Mouse (Mus musculus): ENCODE measurements around the gene Cth. TPM values are rescaled to one million over a fixed set of nuclear protein-coding genes. Genes with fewer than 3 reads are reported as not detected.
"Not testable (repeated sequence)": the region's sequence is repeated elsewhere in the genome, so short reads cannot be mapped to it uniquely, and the experiment has no call there.

Cth gene
- total RNA-seq (2021), result 10 to 100 TPM; 12.4 to 15.0 TPM
- long read RNA-seq, experiment 1, transcript Cth-201 (12 exons, 1,815 nt), result major isoform, 18 of 21 reads
- long read RNA-seq, experiment 1, partial matches to known transcripts, result 1 of 21 reads
- long read RNA-seq, experiment 1, other reads (novel, unspliced or antisense), result 2 of 21 reads
- long read RNA-seq, experiment 2, transcript Cth-201 (12 exons, 1,815 nt), result major isoform, 17 of 18 reads
- long read RNA-seq, experiment 2, partial matches to known transcripts, result 0 of 18 reads
- long read RNA-seq, experiment 2, other reads (novel, unspliced or antisense), result 1 of 18 reads

- peak; percentile 67 to 73 for DNase-seq (ENCODE audit: low spot score in 2 of 2)
Observed at GRCm38 (mm10) chr3:157924692-157925328, at the start of gene Cth. Gene Cth, minus strand, starts transcription at chr3:157925077.

GRCm38 (mm10) chr3:157973236-157973635 is 48.4 kb upstream of the Cth start:
- DNase-seq (ENCODE audit: low spot score in 2 of 2), result no peak

- no peak for DNase-seq (ENCODE audit: low spot score in 2 of 2)
Observed at GRCm38 (mm10) chr3:157971151-157971550, 46.3 kb upstream of the Cth start.

DNA sequence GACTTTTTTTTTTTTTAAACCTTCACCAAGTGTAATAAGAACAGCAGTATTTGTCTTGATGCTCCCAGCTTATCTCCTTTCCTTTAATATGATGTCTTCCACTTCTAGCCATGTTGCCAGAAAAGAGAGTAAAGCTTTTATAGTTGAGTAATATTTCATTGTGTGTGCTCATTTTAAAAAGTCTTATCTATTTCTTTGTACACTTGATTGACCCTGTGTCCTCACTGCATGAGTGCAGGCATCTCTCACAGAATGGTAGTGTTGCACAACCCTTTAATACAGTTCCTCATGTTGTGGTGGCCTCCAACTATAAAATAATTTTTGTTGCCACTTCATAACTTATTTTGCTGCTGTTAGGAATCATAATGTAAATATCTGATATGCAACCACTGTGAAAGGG is 32.4 kb upstream of the Cth start:
- no peak for DNase-seq (ENCODE audit: low spot score in 2 of 2)

DNA sequence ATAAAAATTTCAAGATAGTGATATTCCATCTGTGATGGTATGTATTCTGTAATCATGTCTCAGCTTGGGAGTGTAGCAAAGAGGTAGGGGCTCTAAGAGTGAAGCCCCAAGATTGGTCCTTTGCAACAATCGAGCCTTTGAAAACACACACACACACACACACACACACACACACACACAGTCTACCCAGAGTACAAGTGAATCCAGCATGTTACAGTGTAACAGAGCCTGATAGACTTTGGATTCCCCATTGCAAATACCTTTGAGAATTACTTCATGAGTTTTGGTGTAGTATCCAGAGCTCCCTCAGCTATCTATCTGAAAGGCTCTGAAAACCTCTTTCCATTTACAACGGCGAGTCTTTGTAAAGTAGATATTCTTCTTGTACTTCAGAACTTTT is 31.3 kb upstream of the Cth start:
- no peak for DNase-seq (ENCODE audit: low spot score in 2 of 2)

- no peak for DNase-seq (ENCODE audit: low spot score in 2 of 2)
Observed at GRCm38 (mm10) chr3:157955466-157955865, 30.6 kb upstream of the Cth start.

GRCm38 (mm10) chr3:157952716-157953115 is 27.8 kb upstream of the Cth start:
- no peak for DNase-seq (ENCODE audit: low spot score in 2 of 2)

GRCm38 (mm10) chr3:157947383-157948280 is 22.8 kb upstream of the Cth start:
- peak; percentile 14 to 21 for DNase-seq (ENCODE audit: low spot score in 2 of 2)

DNA sequence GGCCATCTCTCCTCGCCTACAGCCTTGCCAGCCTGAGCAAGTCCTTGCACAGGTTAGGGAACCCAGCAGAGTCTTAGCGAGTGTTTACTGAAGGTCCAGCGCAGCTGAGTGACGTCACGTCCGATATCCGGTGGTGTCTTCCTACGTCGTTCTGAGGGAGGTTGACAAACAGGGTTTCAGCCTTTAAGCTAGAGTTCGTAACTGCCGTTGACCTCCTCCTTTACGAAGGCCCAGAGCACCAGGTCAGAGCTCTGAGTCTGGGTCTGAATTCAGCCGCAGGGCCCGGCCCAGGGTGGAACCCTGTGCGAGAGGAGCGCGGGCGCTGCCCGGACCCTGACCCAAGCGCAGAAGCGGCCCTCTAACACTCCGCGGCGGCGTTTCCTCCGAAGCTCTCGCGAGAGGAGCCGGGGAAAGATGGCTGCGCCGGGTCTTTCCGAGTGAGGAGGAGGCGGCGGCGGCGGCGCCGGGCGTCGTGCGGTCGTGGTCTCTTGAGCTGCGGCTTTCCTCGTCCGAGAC is 22.0 kb upstream of the Cth start, which contains the start of gene Ankrd13c:
TSS of gene Ankrd13c (plus strand) at position 397 of the 516 bp plus-strand sequence.
- DNase-seq (ENCODE audit: low spot score in 2 of 2), result peak; percentile 81 to 85

- DNase-seq (ENCODE audit: low spot score in 2 of 2), result no peak
Observed at GRCm38 (mm10) chr3:157938585-157938984, 13.7 kb upstream of the Cth start.

DNA sequence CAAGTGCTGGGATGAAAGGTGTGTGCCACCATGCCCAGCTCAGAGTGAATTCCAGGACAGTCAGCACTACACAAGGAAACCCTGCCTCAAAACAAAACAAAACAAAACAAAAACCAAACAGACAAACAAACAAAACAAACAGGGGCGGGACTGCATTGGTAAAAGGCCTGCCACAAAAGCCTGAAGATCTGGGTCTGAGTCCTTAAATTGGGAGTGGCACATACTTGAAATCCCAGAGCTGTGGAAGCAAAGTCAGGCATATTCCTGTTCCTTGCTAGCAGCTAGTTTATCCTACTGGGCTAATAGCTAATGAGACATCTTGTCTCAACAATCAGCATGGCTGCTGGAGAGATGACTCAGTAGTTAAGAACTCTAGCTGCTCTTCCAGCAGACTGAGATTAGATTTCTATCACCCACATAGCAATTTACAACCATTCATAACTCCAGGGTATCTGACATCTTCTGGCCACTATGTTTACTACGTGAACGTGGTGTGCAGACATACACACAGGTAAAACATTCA is 9.5 kb upstream of the Cth start:
- no peak for DNase-seq (ENCODE audit: low spot score in 2 of 2)

DNA sequence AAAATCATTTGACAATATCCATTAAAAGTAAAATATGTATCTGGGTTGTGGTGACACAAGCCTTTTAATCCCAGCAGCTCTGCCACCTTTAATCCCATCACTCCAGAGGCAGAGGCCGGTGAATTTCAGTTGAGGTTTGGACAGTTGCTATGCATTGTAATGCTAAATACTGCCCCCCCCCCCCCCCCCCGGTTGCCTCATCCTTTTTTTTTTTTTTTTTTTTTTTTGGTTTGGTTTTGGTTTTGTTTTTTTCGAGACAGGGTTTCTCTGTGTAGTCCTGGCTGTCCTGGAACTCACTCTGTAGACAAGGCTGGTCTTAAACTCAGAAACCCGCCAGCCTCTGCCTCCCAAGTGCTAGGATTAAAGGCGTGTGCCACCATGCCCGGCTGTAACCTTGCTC is 8.3 kb upstream of the Cth start:
- DNase-seq (ENCODE audit: low spot score in 2 of 2), result not testable (repeated sequence)

DNA sequence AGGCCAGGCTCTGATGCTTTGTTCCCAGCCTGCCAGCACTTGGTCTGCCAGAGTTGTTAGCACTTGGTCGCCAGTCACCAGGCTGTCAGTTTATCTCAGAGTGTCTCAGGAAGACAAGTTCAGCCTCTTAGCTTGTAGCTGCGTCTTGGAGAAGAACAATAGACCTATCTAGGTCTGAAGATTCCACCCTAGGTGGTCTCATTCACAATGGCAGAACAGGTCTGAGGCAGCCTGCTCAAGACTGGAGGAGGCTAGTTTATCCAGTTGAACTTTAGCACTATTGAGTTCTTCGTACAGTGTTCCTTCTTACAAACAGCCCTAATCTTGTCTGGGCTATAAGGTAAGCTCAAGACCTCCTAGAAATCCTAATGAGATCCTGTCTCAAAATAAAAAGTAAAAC is 7.2 kb upstream of the Cth start:
- no peak for DNase-seq (ENCODE audit: low spot score in 2 of 2)

DNA sequence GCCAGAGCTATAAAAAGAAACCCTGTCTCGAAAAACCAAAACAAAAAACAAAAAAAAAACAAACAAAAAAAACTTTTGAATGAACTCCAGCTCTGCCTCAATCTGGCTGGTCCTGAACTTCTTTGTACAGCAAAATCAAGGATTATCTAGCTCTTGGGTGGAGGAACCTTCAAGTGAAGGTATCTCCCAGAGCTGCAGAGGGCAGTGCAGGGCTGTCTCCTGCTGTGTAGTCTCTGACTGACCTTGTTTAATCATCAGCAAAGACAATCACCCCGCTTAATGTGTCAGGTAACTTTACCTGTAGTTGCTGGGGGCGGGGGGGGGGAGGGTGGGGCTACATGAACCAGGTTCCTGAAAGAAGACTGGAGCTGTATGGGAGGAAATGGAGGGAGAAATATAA is 6.7 kb upstream of the Cth start:
- no peak for DNase-seq (ENCODE audit: low spot score in 2 of 2)

DNA sequence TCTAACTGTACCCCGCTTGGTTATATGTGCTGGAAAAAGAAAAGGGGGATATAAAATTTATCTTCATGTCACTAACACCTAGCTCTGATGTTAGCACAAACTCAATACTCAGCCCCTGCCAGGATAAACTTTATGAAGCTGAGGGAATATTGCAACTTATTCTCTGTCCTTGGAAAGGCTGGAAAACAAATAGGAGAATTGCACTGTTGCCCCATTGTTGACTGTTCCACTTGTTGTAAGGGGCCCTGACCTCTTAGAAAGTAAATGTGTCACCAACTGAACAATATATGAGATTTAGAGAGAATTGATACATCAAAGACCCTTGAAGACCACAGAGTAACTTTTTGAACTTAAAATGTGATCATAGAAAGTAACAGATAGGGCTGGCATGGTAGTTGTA is 4.5 kb upstream of the Cth start:
- no peak for DNase-seq (ENCODE audit: low spot score in 2 of 2)

DNA sequence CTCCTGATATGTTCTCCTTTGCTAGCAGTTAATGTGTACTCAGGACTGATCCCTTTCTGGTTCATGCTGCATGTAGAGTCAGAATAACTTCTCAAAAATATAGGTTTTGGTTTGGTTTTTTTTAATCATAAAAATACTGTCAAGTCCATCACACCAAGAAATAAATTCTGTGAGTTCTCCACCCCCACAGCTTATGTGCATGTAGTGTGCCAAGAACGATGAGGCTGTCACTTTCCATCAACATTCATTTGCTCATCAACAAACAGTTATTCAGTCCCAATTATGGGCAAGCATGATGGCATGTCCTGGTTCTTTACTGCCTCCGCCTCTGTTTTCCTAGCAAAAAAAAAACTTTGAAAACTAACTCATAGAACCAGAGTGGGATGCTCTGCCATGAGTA is 3.9 kb upstream of the Cth start:
- DNase-seq (ENCODE audit: low spot score in 2 of 2), result no peak

- DNase-seq (ENCODE audit: low spot score in 2 of 2), result no peak
Observed at GRCm38 (mm10) chr3:157926761-157927160, 1.9 kb upstream of the Cth start.

DNA sequence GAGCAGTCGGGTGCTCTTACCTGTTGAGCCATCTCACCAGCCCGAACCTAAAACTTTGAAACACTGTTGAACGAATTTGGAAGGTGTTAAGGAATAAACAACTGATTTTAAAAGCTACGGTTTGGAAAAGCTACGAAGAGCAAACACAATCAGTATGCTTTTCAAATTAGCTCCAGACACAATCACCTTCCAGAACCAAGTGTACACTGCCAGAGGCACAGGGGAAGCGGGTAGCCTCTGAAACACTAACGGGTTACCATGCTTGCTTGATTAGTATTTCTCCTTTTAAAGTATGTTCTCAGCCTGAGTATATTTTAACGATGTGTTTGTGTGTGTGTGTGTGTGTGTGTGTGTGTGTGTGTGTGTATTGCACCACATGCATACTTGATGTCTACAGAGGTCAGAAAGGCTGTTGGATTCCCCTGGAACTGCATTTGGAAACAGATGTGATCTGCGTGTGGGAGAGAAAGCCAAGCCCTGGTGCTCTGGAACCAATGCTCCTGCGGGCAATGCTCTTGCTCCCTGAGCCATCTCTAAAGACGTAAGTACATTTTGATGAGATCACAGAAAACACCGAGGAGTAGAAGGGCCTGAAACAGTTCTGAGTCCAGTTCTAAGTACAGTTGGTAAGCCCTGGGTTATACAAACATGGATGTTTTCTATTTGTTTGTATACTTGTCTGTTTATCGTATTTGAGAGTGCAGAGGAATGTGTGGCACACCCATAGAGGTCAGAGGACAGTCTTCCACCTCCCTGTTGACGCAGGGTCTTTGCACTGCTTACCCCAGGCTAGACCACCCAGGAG is 1.0 kb upstream of the Cth start:
- no peak for DNase-seq (ENCODE audit: low spot score in 2 of 2)

DNA sequence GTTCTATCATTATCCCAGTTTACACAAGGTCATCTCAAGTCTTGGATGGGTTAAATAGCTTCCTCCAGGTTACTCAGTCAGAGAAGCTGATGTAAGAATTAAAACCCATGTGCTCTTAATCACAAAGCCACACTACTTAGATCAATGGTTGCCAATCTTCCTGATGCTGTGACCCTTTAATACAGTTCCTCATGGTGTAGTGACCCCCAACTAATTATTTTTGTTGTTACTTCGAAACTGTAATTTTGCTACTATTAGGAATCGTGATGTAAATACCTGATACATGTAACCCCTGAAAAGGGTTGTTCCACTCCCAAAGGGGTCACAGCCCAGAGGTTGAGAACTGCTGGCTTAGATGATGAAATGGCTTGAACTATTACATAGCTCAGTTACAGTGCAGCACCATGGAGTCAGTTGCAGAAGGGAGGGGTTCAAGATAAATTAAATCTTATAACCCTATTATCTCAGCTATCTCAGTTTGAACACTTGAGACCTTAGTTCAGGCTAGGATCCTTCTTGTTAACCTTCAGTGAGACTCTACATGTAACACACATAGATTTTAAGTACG is 1.5 kb downstream of the Cth start:
- no peak for DNase-seq (ENCODE audit: low spot score in 2 of 2)

DNA sequence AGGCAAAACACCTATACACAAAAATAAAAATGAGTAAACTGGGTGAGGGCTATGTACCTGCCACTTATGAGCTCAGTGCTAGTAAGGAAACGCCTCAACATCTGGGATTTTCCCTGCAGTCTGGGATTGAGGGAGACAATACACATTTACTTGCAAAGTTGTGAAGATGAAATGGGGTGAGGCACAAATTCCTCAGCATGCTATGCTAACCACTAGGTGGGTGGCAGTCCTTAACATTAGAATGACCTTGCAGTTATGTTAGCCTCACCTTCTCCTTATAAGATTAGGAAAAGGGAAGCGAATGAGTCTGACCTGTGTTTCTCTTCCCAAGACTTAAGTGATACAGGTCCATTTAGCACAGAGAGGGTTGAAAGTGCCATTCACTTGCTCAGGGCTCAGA is 3.5 kb downstream of the Cth start:
- no peak for DNase-seq (ENCODE audit: low spot score in 2 of 2)

Data from adrenal gland, postnatal 4 days (tissue).